Mouse (Mus musculus) frontal cortex, adult 2 months (tissue): ENCODE data around the gene Smarcd3. TPM values are rescaled to one million over a fixed set of nuclear protein-coding genes. Genes with fewer than 3 reads are reported as not detected.
A peak's percentile ranks its signal among the peaks of the same experiment; 100 is the strongest.

Experiments
- DNase-seq, 2 experiments: peaks; one replicate each; pipeline ENCODE4 v3.0.0; 2022; ENCODE audit warnings: low spot score in 1 of 2; ENCODE audit errors: extremely low spot score in 1 of 2
- polyA plus RNA-seq: library from polyadenylated mRNA; depleted of rRNA; stranded (reverse); fragments of >200 nt; gene quantifications from 2 replicates; pipeline ENCODE4 v1.2.3, GENCODE M21; 2012; rRNA removed

Gene Smarcd3
- polyA plus RNA-seq: 116 and 135 TPM in 2 replicates

GRCm38 (mm10) chr5:24623986-24624821, at the start of gene Smarcd3:
TSS of gene Smarcd3 (minus strand) at chr5:24624411.
- peak in 1 of 2 experiments; percentile 81 for DNase-seq

DNA sequence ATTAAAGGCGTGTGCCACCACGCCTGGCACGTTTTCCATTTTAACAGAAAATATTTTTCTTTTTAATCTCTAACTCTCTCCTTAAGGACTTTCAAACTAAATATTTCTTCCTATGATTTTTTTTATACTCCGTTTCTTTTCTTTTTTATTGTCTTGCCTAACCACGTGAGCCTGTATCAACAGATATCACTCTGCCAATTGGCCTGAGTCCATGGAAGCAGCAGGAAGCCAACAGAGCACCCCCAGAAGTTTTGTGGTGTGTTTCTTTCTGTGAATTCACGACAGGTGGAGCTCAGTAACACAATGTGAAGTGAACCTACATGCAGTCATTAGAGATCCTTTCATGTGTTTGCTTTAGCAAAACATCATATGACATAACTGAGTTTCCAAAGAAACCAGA, 37.2 kb upstream of the Smarcd3 start:
- no peak for DNase-seq

DNA sequence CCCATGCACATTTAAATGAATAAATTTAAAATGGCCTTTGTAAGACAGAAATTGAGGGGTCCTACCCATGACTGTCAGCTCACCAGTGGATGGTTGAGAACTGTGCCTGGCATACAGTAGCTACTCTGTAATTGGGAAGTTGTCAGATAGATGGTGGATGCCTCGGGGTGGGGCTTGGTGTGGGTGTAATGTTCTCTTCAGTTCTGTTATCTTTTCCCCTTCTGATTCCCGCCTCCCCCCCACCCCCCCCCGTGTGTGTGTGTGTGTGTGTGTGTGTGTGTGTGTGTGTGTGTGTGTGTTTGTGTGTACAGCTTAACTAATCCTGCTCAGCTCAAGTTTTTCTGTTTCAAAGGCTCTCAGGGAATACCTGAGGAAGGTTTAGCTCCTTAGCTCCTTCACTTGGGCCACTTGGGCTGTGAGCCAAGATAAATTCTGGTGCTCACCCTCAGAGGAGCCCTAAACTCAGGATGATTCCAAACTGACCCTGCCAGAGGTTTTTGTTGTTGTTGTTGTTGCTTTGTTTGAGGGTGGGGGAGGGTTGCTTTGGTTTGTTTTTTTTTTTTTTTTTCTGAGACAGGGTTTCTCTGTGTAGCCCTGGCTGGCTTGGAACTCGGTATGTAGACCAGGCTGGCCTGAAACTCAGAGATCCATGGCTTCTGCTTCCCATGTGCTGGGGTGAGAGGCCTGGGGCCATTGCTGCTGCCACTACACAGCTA, 35.7 kb upstream of the Smarcd3 start:
- no peak for DNase-seq

GRCm38 (mm10) chr5:24657113-24657512, 32.9 kb upstream of the Smarcd3 start:
- DNase-seq: peak in 1 of 2 experiments; percentile 40

GRCm38 (mm10) chr5:24654491-24654890, 30.3 kb upstream of the Smarcd3 start:
- no peak for DNase-seq

- DNase-seq: no peak
These were observed 28.6 kb upstream of the Smarcd3 start for GRCm38 (mm10) chr5:24652780-24653179.

- peak; percentile 44 to 95 for DNase-seq
These were observed 27.8 kb upstream of the Smarcd3 start for GRCm38 (mm10) chr5:24651768-24652752.

GRCm38 (mm10) chr5:24651356-24651755, 27.1 kb upstream of the Smarcd3 start:
- no peak for DNase-seq

DNA sequence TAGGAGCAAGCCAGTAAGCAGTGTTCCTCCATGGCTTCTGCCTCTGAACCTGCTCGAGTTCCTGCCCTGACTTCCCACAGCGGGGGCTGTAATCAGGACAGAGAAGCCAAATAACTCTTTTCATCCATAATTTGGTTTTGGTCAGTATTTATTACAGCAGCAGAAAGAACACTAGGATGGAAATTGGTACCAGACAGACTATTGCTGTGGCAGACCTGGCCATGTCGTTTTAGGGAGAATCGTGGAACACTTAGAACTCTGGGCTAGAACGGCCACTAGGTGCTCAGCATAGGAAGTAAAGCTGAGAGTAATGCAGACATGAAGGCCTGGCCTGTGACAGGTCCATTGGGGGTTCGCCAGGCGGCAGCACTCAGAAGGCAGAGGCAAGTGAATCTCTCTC, 25.5 kb upstream of the Smarcd3 start:
- DNase-seq: no peak

DNA sequence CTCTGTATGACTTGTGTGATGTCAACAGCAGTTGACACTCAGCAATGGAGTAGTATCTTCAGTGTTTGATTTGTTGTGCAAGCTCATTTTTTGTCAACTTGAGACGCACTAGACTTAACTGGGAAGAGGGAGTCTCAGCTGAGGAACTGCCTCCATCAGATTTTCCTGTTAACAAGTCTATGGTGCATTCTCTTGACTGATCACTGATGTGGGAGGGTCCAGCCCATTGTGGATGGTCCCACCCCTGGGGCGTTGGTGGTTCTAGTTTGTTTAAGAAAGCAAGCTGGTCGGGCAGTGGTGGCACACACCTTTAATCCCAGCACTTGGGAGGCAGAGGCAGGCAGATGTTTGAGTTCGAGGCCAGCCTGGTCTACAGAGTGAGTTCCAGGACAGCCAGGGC, 25.0 kb upstream of the Smarcd3 start:
- DNase-seq: no peak

DNA sequence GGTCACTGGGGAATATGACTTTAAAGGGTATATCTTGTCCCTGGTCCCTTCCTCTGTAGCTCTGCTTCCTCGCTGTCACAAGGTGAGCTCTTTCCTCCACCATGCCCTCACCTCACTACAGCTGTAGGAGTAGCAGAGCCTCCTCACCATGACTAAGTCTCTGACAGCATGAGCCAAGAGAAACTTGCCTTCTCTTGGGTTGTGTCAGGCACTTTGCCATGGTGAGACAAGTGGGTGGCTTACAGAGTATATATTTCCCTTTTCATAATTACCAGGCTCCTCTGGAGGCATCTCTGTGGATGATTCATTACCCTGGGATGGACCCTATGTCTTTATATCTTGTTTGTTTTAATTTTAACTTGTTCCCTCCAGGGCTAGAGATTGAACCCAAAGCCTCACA, 21.2 kb upstream of the Smarcd3 start:
- peak in 1 of 2 experiments; percentile 63 for DNase-seq

- peak in 1 of 2 experiments; percentile 33 for DNase-seq
These were observed 14.9 kb upstream of the Smarcd3 start for GRCm38 (mm10) chr5:24639081-24639480.

DNA sequence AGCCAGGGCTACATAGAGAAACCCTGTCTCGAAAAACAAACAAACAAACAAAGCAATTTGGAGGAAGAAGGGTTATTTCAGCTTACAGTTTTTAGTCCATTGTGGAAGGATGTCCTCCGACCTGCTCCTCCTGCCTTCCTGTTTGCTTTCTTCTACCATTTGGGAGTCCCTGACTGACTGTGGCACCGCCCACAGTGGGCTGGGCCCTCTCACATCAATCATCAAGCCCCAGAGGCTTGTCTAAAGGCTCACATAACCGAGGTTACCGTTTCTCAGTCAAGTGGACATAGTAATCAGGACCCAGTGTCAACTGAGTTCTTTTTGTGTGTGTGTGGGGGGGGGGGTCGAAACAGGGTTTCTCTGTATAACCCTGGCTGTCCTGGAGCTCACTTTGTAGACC, 13.9 kb upstream of the Smarcd3 start:
- DNase-seq: no peak

DNA sequence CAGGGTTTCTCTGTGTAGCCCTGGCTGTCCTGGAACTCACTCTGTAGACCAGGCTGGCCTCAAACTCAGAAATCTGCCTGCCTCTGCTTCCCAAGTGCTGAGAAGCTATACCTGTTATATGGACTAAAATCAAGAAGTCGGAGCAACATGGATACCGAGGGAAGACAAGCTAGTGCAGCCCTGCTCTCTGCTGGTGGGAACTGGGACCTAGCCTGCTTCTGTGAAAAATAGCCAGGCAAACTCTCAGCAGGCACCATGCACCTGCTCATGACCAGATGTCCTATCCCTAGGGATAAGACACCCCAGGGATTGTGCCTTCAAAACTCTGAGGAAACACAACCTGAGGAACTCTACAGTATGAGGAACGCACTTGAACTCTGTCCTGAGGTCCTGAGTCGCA, 12.8 kb upstream of the Smarcd3 start:
- no peak for DNase-seq

- no peak for DNase-seq
These were observed 11.4 kb upstream of the Smarcd3 start for GRCm38 (mm10) chr5:24635526-24636141.

- no peak for DNase-seq
These were observed 10.9 kb upstream of the Smarcd3 start for GRCm38 (mm10) chr5:24635093-24635492.

DNA sequence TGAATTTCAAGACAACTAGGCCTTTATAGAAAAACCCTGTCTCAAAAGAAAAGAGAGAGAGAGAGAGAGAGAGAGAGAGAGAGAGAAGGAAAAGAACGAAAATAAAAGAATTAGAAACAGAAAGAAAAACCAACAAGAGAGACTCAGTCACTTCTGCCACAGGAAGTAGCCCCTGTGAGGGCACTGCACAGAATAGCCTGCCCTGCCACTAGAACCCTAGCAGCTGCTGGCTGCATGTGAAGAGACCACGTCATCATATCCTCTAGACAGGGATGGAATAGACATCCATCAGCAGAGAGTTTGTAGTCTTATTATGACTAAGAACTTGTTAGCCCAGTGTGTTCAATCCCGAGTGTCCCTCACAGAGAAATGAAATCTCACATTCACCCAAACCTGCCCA, 5.5 kb upstream of the Smarcd3 start:
- no peak for DNase-seq

DNA sequence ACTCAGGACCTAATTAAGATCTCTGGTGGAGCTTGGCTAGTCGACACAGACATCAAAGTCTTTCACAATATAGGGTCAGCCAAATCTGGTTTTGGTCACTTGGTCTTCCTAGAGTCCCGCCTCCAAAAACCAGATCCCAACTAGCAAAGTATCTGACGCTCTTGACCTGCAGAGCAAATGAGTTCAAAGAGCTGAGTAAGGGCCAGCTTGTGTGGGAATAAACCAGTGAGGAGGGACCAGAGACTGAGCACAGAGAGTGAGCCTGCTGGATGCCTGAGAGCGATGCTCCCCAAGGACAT, 560 bp upstream of the Smarcd3 start:
- no peak for DNase-seq

DNA sequence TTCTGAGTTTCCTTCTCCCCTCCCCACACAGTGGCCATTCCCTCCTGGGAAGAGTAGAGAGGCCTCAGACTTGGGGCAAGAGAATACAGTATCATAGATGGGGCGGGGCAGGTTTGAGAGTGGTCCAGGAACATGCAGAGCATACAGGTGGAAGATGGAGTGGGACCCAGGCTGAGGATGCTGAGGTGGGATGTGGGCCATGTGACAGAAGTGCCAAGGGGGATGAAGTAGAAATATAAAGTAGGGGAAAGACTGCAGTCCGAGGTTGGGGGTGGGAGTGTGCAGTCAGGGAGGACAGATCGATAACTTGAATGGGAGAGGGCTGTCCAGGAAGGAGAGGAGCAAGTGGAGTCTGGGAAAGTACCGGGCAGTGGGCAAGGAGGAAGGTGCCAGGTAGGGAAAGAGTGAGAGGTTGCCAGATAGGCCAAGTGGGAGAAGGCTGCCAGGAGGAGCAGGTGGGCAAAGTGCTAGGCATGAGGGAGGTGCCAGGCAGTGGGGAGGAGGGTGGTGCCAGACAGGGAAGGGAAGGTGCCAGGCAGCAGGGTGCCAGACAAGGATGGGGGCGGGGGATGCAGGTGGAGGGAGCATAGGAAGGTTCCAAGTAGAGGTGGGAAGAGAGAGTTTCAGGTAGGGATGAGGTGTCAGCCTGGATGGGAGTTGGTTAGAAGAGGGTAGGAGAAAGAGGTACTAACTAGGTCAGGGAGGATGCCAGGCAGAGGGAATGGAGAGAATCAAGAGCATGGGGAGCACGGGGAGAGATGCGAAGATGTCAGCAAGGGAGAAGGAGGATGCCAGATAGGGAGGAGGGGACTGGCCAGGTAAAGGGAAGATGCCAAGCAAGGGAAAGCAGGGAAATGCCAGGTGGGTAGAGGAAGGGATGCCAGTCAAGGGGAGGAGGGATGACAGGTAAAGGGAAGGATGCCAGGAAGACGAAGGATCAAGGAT, 898 bp downstream of the Smarcd3 start:
- peak in 1 of 2 experiments; percentile 51 for DNase-seq
